Mouse (Mus musculus): ENCODE measurements at regions not wholly inside any gene's neighbourhood (a gene's known extent, or its start where the extent isn't known, plus 50 kb on each side); places are given as distances from the start of the nearest gene placed in this dataset.

GRCm38 (mm10) chr11:71937108-71937507, 100.2 kb downstream of the Aipl1 start:
- TF ChIP-seq CTCF (IDR thresholded peaks at IDR 0.05; ENCODE audit: borderline replicate concordance, extremely low read depth, insufficient read depth, insufficient read length): no peak
- TF ChIP-seq POLR2A (IDR thresholded peaks at IDR 0.05; ENCODE audit: borderline replicate concordance, extremely low read depth, insufficient read depth, insufficient read length, poor library complexity, severe bottlenecking): no peak

Data from brain, embryonic 14.5 days (tissue).